Mouse (Mus musculus) hindlimb bud, embryonic 11.5 days (tissue): ENCODE measurements around the gene Tada2b.
A peak's percentile ranks its signal among the peaks of the same experiment; 100 is the strongest.

Experiments
- DNase-seq: peaks from one replicate; pipeline ENCODE4 v3.0.0-alpha.2; 2012; ENCODE audit warnings: low read depth, low spot score; ENCODE audit errors: extremely low spot score

Gene Tada2b

GRCm38 (mm10) chr5:36447872-36448271 is 36.2 kb downstream of the Tada2b start:
- DNase-seq = no peak

- DNase-seq = no peak
Observed at GRCm38 (mm10) chr5:36446166-36446890, 37.8 kb downstream of the Tada2b start.

- DNase-seq = no peak
Observed at GRCm38 (mm10) chr5:36445028-36445427, 39.1 kb downstream of the Tada2b start.

GRCm38 (mm10) chr5:36444611-36445010 is 39.5 kb downstream of the Tada2b start:
- DNase-seq = no peak

- DNase-seq = no peak
Observed at GRCm38 (mm10) chr5:36440741-36441140, 43.3 kb downstream of the Tada2b start.

- no peak for DNase-seq
Observed at GRCm38 (mm10) chr5:36436858-36437257, 47.2 kb downstream of the Tada2b start.

- DNase-seq = no peak
Observed at GRCm38 (mm10) chr5:36434398-36434967, 49.6 kb downstream of the Tada2b start.

- no peak for DNase-seq
Observed at GRCm38 (mm10) chr5:36431711-36432110, 52.4 kb downstream of the Tada2b start.

GRCm38 (mm10) chr5:36429551-36429950 is 54.5 kb downstream of the Tada2b start:
- no peak for DNase-seq

- DNase-seq = peak; percentile 5
Observed at GRCm38 (mm10) chr5:36427831-36428230, 56.3 kb downstream of the Tada2b start.

GRCm38 (mm10) chr5:36426404-36426803 is 57.7 kb downstream of the Tada2b start:
- DNase-seq = no peak

GRCm38 (mm10) chr5:36424676-36425075 is 59.4 kb downstream of the Tada2b start:
- DNase-seq = no peak
